21 mouse cellular contexts compared by ENCODE assay signal in genomic region chr2:58379475-58379874, GRCm38 (mm10). TPM values are rescaled to one million over a fixed set of nuclear protein-coding genes. Genes with fewer than 3 reads are reported as not detected.
DNase-seq lines count a peak whose midpoint lies in the region; ATAC-seq lines count a peak whose summit lies in the region.
"Had no signal": no experiment of that assay in that cellular context is flagged by ENCODE, and none has a peak within 500 bp of the region (broad histone marks: within the 10 kb centered on the region; RNA-seq: fewer than 3 reads in every experiment).

No protein-coding gene starts in this region.

- no peak for ATAC-seq in embryonic facial prominence, embryonic 14.5 days (ENCODE audit: low read depth)
- ATAC-seq in midbrain, embryonic 14.5 days (ENCODE audit: low FRiP score, low TSS enrichment) = no peak
- no peak for ATAC-seq in midbrain, embryonic 11.5 days (ENCODE audit: low FRiP score)
- 0 out of 2 replicates have a peak, but pooled peaks have one; percentile 48 for ATAC-seq in hindbrain, embryonic 15.5 days (ENCODE audit: low FRiP score, low read depth)
- ATAC-seq: inflammation-experienced regulatory T-cells, adult 6 months had no signal

- no peak overlapping the region for H3K27ac ChIP-seq in embryonic facial prominence, embryonic 14.5 days (replicated peaks; ENCODE audit: low read depth, low read length)
- no peak overlapping the region for H3K27ac ChIP-seq in embryonic facial prominence, embryonic 10.5 days (replicated peaks)
- H3K27ac ChIP-seq in midbrain, embryonic 14.5 days (replicated peaks; ENCODE audit: low read depth, low read length) = no peak overlapping the region
- H3K27ac ChIP-seq in midbrain, embryonic 11.5 days (ENCODE audit: low read depth, low read length) = no peak overlapping the region
- H3K27ac ChIP-seq in hindbrain, embryonic 15.5 days (replicated peaks) = no peak overlapping the region
- H3K27ac ChIP-seq: kidney, postnatal 0 days; limb, embryonic 15.5 days; liver, embryonic 14.5 days had no signal

- no peaks in the 10 kb centered on the region for H3K4me1 ChIP-seq in embryonic facial prominence, embryonic 14.5 days (ENCODE audit: control insufficient read depth, insufficient read depth, low read length)
- H3K4me1 ChIP-seq in embryonic facial prominence, embryonic 10.5 days = no peaks in the 10 kb centered on the region
- H3K4me1 ChIP-seq in midbrain, embryonic 14.5 days (ENCODE audit: control insufficient read depth, insufficient read depth, low read length) = no peaks in the 10 kb centered on the region
- no peaks in the 10 kb centered on the region for H3K4me1 ChIP-seq in midbrain, embryonic 11.5 days (ENCODE audit: control insufficient read depth, insufficient read depth, low read length)
- no peaks in the 10 kb centered on the region for H3K4me1 ChIP-seq in hindbrain, embryonic 15.5 days (replicated peaks)
- H3K4me1 ChIP-seq: limb, embryonic 15.5 days had no signal

- H3K9me3 ChIP-seq in embryonic facial prominence, embryonic 14.5 days (ENCODE audit: control insufficient read depth, low read length) = no peaks in the 10 kb centered on the region
- H3K9me3 ChIP-seq in embryonic facial prominence, embryonic 10.5 days = no peaks in the 10 kb centered on the region
- no peaks in the 10 kb centered on the region for H3K9me3 ChIP-seq in midbrain, embryonic 14.5 days (ENCODE audit: control insufficient read depth, low read length)
- no peaks in the 10 kb centered on the region for H3K9me3 ChIP-seq in midbrain, embryonic 11.5 days (ENCODE audit: control insufficient read depth, low read length)
- no peaks in the 10 kb centered on the region for H3K9me3 ChIP-seq in hindbrain, embryonic 15.5 days
- H3K9me3 ChIP-seq: limb, embryonic 15.5 days had no signal

- 50% methylated on average over 1 of the region's 1 CpGs for WGBS in embryonic facial prominence, embryonic 14.5 days
- WGBS in embryonic facial prominence, embryonic 10.5 days = 72% methylated on average over 1 of the region's 1 CpGs
- 33% methylated on average over 1 of the region's 1 CpGs for WGBS in midbrain, embryonic 14.5 days
- WGBS in midbrain, embryonic 11.5 days = 79% methylated on average over 1 of the region's 1 CpGs
- WGBS in hindbrain, embryonic 15.5 days = 43% methylated on average over 1 of the region's 1 CpGs

- H3K36me3 ChIP-seq in embryonic facial prominence, embryonic 14.5 days (ENCODE audit: control insufficient read depth, insufficient read depth, low read length) = no peaks in the 10 kb centered on the region
- H3K36me3 ChIP-seq in embryonic facial prominence, embryonic 10.5 days (replicated peaks) = no peaks in the 10 kb centered on the region
- H3K36me3 ChIP-seq in midbrain, embryonic 14.5 days (ENCODE audit: control insufficient read depth, insufficient read depth, low read length) = no peaks in the 10 kb centered on the region
- H3K36me3 ChIP-seq in midbrain, embryonic 11.5 days (ENCODE audit: control insufficient read depth, insufficient read depth, low read length) = no peaks in the 10 kb centered on the region
- H3K36me3 ChIP-seq in hindbrain, embryonic 15.5 days = no peaks in the 10 kb centered on the region
- H3K36me3 ChIP-seq: limb, embryonic 15.5 days had no signal

- H3K27me3 ChIP-seq in embryonic facial prominence, embryonic 14.5 days (replicated peaks; ENCODE audit: control insufficient read depth, insufficient read depth, low read length) = no peaks in the 10 kb centered on the region
- no peaks in the 10 kb centered on the region for H3K27me3 ChIP-seq in embryonic facial prominence, embryonic 10.5 days (replicated peaks; ENCODE audit: low read depth, poor library complexity, severe bottlenecking)
- no peaks in the 10 kb centered on the region for H3K27me3 ChIP-seq in midbrain, embryonic 14.5 days (ENCODE audit: control insufficient read depth, insufficient read depth, low read length)
- no peaks in the 10 kb centered on the region for H3K27me3 ChIP-seq in midbrain, embryonic 11.5 days (ENCODE audit: control insufficient read depth, insufficient read depth, low read length)
- H3K27me3 ChIP-seq in hindbrain, embryonic 15.5 days = no peaks in the 10 kb centered on the region
- H3K27me3 ChIP-seq: limb, embryonic 15.5 days had no signal

- H3K9ac ChIP-seq in embryonic facial prominence, embryonic 14.5 days (ENCODE audit: low read depth, low read length) = no peak overlapping the region
- no peak overlapping the region for H3K9ac ChIP-seq in midbrain, embryonic 14.5 days (replicated peaks; ENCODE audit: low read length)
- H3K9ac ChIP-seq in midbrain, embryonic 11.5 days (ENCODE audit: low read length) = no peak overlapping the region
- no peak overlapping the region for H3K9ac ChIP-seq in hindbrain, embryonic 15.5 days
- H3K9ac ChIP-seq: limb, embryonic 15.5 days; liver, embryonic 14.5 days had no signal

- DNase-seq in embryonic facial prominence, embryonic 14.5 days (ENCODE audit: low spot score) = peak; percentile 45
- DNase-seq in embryonic facial prominence, embryonic 10.5 days (ENCODE audit: low spot score) = no peak
- peak; percentile 19 for DNase-seq in layer of hippocampus, adult 11-12 months (ENCODE audit: low spot score)
- DNase-seq in layer of hippocampus, postnatal 25 days (ENCODE audit: extremely low spot score in 1 of 2, low spot score in 1 of 2) = no peak
- DNase-seq in midbrain, embryonic 14.5 days = peak; percentile 58
- DNase-seq in midbrain, embryonic 11.5 days (ENCODE audit: low spot score, missing footprints) = no peak
- DNase-seq in kidney, adult 9 months = no peak
- DNase-seq: adrenal gland, postnatal 14 days; cerebellum, adult 8-10 months; kidney, adult 18-20 months; lung, postnatal 4 days; right cerebral cortex, postnatal 25 days; spleen, adult 18-20 months; thymus, postnatal 14 days had no signal

- no peak overlapping the region for H3K4me2 ChIP-seq in embryonic facial prominence, embryonic 14.5 days (ENCODE audit: low read depth, low read length)
- H3K4me2 ChIP-seq in midbrain, embryonic 14.5 days (ENCODE audit: low read length) = no peak overlapping the region
- H3K4me2 ChIP-seq in midbrain, embryonic 11.5 days = no peak overlapping the region
- no peak overlapping the region for H3K4me2 ChIP-seq in hindbrain, embryonic 15.5 days
- H3K4me2 ChIP-seq: limb, embryonic 15.5 days had no signal

- no peak overlapping the region for H3K4me3 ChIP-seq in embryonic facial prominence, embryonic 14.5 days (ENCODE audit: low read depth, low read length)
- no peak overlapping the region for H3K4me3 ChIP-seq in embryonic facial prominence, embryonic 10.5 days
- no peak overlapping the region for H3K4me3 ChIP-seq in midbrain, embryonic 14.5 days (replicated peaks; ENCODE audit: low read depth, low read length)
- no peak overlapping the region for H3K4me3 ChIP-seq in midbrain, embryonic 11.5 days (ENCODE audit: low read depth, low read length)
- no peak overlapping the region for H3K4me3 ChIP-seq in hindbrain, embryonic 15.5 days
- H3K4me3 ChIP-seq: limb, embryonic 15.5 days had no signal

RNA-seq across cellular contexts. Expression of gene Acvr1c, which starts 21.8 kb away (rescaled TPM):
- 0.12 and 0.24 TPM in 2 replicates for polyA plus RNA-seq in embryonic facial prominence, embryonic 14.5 days (2014; fragmentation: Nextera tagmentation; extraction: Ambion mirVana)
- 0.32 and 0.52 TPM in 2 replicates for polyA plus RNA-seq in embryonic facial prominence, embryonic 10.5 days (2016; fragmentation: Nextera tagmentation; extraction: Ambion mirVana)
- total RNA-seq in layer of hippocampus, postnatal 25 days (2021) = 10 to 100 TPM; 10.9 TPM
- polyA plus RNA-seq in midbrain, embryonic 14.5 days (2014; fragmentation: Nextera tagmentation; extraction: Ambion mirVana) = 0.43 and 0.86 TPM in 2 replicates
- polyA plus RNA-seq in midbrain, embryonic 11.5 days (2014; fragmentation: Nextera tagmentation; extraction: Ambion mirVana) = 0.19 TPM in 2 replicates
- polyA plus RNA-seq in hindbrain, embryonic 15.5 days (2015; fragmentation: Nextera tagmentation; extraction: Ambion mirVana) = 0.21 and 0.51 TPM in 2 replicates
- total RNA-seq: common myeloid progenitor, adult 5-6 weeks; megakaryocyte-erythroid progenitor cell, adult 5-6 weeks had no signal

Comparison
In these comparisons a context has a peak if more than half of its experiments do, and no peak if none do; other contexts are left out.
1. DNase-seq: peak in embryonic facial prominence, embryonic 14.5 days (single experiment), layer of hippocampus, adult 11-12 months (single experiment) and midbrain, embryonic 14.5 days (single experiment); none in embryonic facial prominence, embryonic 10.5 days (single experiment), layer of hippocampus, postnatal 25 days (0 of 2), midbrain, embryonic 11.5 days (single experiment) and kidney, adult 9 months (single experiment).